Mouse (Mus musculus) MEL (cell line): Measurements from ENCODE around the gene Apol8. TPM values are rescaled to one million over a fixed set of nuclear protein-coding genes. Genes with fewer than 3 reads are reported as not detected.

ENCODE experiments used
- DNase-seq: peaks from one replicate; pipeline ENCODE4 v3.0.0; 2011; ENCODE audit warnings: low read depth, low spot score
- H3K27ac ChIP-seq: 2 replicates; pipeline ENCODE4 v1.5.1; 2012; ENCODE audit warnings: low read depth, mild to moderate bottlenecking, control low read depth, low read length, moderate library complexity; ENCODE audit not compliant: control insufficient read depth
- H3K27me3 ChIP-seq, 2 experiments: fragments of 150-350 bp in 1 of 2; sonication (generic) in 1 of 2; 2 replicates each; pipeline ENCODE4 v1.6.1; 2012; ENCODE audit warnings: low read length in 2 of 2, mild to moderate bottlenecking in 2 of 2, improper control_type of control experiment in 1 of 2, moderate library complexity in 1 of 2; ENCODE audit not compliant: insufficient read depth in 2 of 2, control insufficient read depth in 1 of 2
- H3K36me3 ChIP-seq, 2 experiments: 2 replicates each; pipeline ENCODE4 v1.6.1; 2012 to 2014; ENCODE audit warnings: low read length in 2 of 2, improper control_type of control experiment in 1 of 2, inconsistent platforms in 1 of 2, mild to moderate bottlenecking in 1 of 2; ENCODE audit not compliant: insufficient read depth in 2 of 2, control insufficient read depth in 1 of 2
- H3K4me1 ChIP-seq, 2 experiments: fragments of 150-350 bp in 1 of 2; sonication (generic) in 1 of 2; 2 replicates each; pipeline ENCODE4 v1.6.1; 2012; ENCODE audit warnings: low read length in 2 of 2, improper control_type of control experiment in 1 of 2, mild to moderate bottlenecking in 1 of 2; ENCODE audit not compliant: insufficient read depth in 2 of 2, control insufficient read depth in 1 of 2
- H3K4me3 ChIP-seq, 2 experiments: fragments of 150-350 bp in 1 of 2; sonication (generic) in 1 of 2; 2 replicates each; pipeline ENCODE4 v1.5.1; 2012; ENCODE audit warnings: low read depth in 2 of 2, low read length in 2 of 2, mild to moderate bottlenecking in 2 of 2, moderate library complexity in 2 of 2, control low read depth in 1 of 2, improper control_type of control experiment in 1 of 2; ENCODE audit not compliant: control insufficient read depth in 1 of 2, insufficient read depth in 1 of 2
- H3K79me2 ChIP-seq: 2 replicates; pipeline ENCODE4 v1.6.1; 2012; ENCODE audit warnings: mild to moderate bottlenecking, low read length, moderate library complexity; ENCODE audit not compliant: control insufficient read depth, poor library complexity, insufficient read depth
- H3K9ac ChIP-seq: 2 replicates; pipeline ENCODE4 v1.6.1; 2012; ENCODE audit warnings: low read depth, mild to moderate bottlenecking, control low read depth, low read length, moderate library complexity; ENCODE audit not compliant: control insufficient read depth, poor library complexity, severe bottlenecking
- H3K9me3 ChIP-seq: fragments of 150-350 bp; sonication (generic); replicated peaks from 2 replicates; pipeline ENCODE4 v1.6.1; 2012; ENCODE audit warnings: mild to moderate bottlenecking, low read length, improper control_type of control experiment, moderate library complexity; ENCODE audit not compliant: insufficient read depth
- CTCF ChIP-seq, 3 experiments: IDR thresholded peaks in 2 of 3; conservative IDR thresholded peaks in 1 of 3; 2 replicates each; pipeline ENCODE4 v1.5.1; 2011 to 2012; ENCODE audit warnings: low read length in 3 of 3, low read depth in 2 of 3, mild to moderate bottlenecking in 2 of 3, improper control_type of control experiment in 1 of 3, inconsistent platforms in 1 of 3, mixed read lengths in 1 of 3, moderate library complexity in 1 of 3; ENCODE audit not compliant: control insufficient read depth in 1 of 3, insufficient read depth in 1 of 3, poor library complexity in 1 of 3, severe bottlenecking in 1 of 3
- E2F4 ChIP-seq: IDR thresholded peaks from 2 replicates; pipeline ENCODE4 v1.6.1; 2011; ENCODE audit warnings: low read depth, low read length, improper control_type of control experiment, borderline replicate concordance
- EP300 ChIP-seq, 2 experiments: IDR thresholded peaks; 2 replicates each; pipeline ENCODE4 v1.6.1; 2011; ENCODE audit warnings: improper control_type of control experiment in 2 of 2, low read length in 2 of 2, low read depth in 1 of 2, mild to moderate bottlenecking in 1 of 2
- ETS1 ChIP-seq: IDR thresholded peaks from 2 replicates; pipeline ENCODE4 v1.6.1; 2012; ENCODE audit warnings: low read depth, mild to moderate bottlenecking, inconsistent platforms, low read length, improper control_type of control experiment, moderate library complexity
- GABPA ChIP-seq: IDR thresholded peaks from 2 replicates; pipeline ENCODE4 v1.6.1; 2012; ENCODE audit warnings: low read depth, mild to moderate bottlenecking, inconsistent platforms, low read length, improper control_type of control experiment, moderate library complexity
- GATA1 ChIP-seq: IDR thresholded peaks from 2 replicates; pipeline ENCODE4 v1.6.1; 2011; ENCODE audit warnings: low read depth, low read length, improper control_type of control experiment
- MAFK ChIP-seq: IDR thresholded peaks from 2 replicates; pipeline ENCODE4 v1.6.1; 2011; ENCODE audit warnings: low read depth, mild to moderate bottlenecking, low read length, improper control_type of control experiment, borderline replicate concordance
- MAX ChIP-seq: IDR thresholded peaks from 2 replicates; pipeline ENCODE4 v1.6.1; 2011; ENCODE audit warnings: low read length, improper control_type of control experiment
- MYC ChIP-seq: IDR thresholded peaks from 2 replicates; pipeline ENCODE4 v1.6.1; 2011; ENCODE audit warnings: low read depth, mild to moderate bottlenecking, low read length, improper control_type of control experiment, moderate library complexity
- NELFE ChIP-seq: IDR thresholded peaks from 2 replicates; pipeline ENCODE4 v1.6.1; 2011; ENCODE audit warnings: low read depth, low read length, improper control_type of control experiment
- POLR2A ChIP-seq, 2 experiments: IDR thresholded peaks; 2 replicates each; pipeline ENCODE4 v1.6.1; 2011 to 2012; ENCODE audit warnings: low read length in 2 of 2, mild to moderate bottlenecking in 2 of 2, control low read depth in 1 of 2, improper control_type of control experiment in 1 of 2, low read depth in 1 of 2, moderate library complexity in 1 of 2; ENCODE audit not compliant: control insufficient read depth in 1 of 2, insufficient read depth in 1 of 2, poor library complexity in 1 of 2
- RCOR1 ChIP-seq: IDR thresholded peaks from 2 replicates; pipeline ENCODE4 v1.6.1; 2012; ENCODE audit warnings: low read depth, mild to moderate bottlenecking, inconsistent platforms, low read length, improper control_type of control experiment
- SMC3 ChIP-seq: IDR thresholded peaks from 2 replicates; pipeline ENCODE4 v1.6.1; 2011; ENCODE audit warnings: low read depth, low read length, improper control_type of control experiment
- TAL1 ChIP-seq: IDR thresholded peaks from 2 replicates; pipeline ENCODE4 v1.6.1; 2012; ENCODE audit warnings: mild to moderate bottlenecking, inconsistent platforms, low read length, moderate library complexity, mixed read lengths
- TBP ChIP-seq: IDR thresholded peaks from 2 replicates; pipeline ENCODE4 v1.8.0; 2011; ENCODE audit warnings: low read depth, low read length, improper control_type of control experiment
- USF1 ChIP-seq: IDR thresholded peaks from 2 replicates; pipeline ENCODE4 v1.6.1; 2014; ENCODE audit warnings: low read depth, mild to moderate bottlenecking, inconsistent platforms, low read length, improper control_type of control experiment, moderate library complexity
- USF2 ChIP-seq, 2 experiments: IDR thresholded peaks; 2 replicates each; pipeline ENCODE4 v1.6.1; 2011 to 2012; ENCODE audit warnings: improper control_type of control experiment in 2 of 2, low read length in 2 of 2, borderline replicate concordance in 1 of 2, inconsistent platforms in 1 of 2, low read depth in 1 of 2, mild to moderate bottlenecking in 1 of 2; ENCODE audit not compliant: insufficient read depth in 1 of 2
- polyA plus RNA-seq, 2 experiments: library from polyadenylated mRNA; stranded (reverse) in 1 of 2; unstranded in 1 of 2; fragments of >175 nt in 1 of 2; fragments of >200 nt in 1 of 2; gene quantifications; 2 replicates each; pipeline versions ENCODE4 v1.2.1 to v1.2.4; 2012; ENCODE audit warnings: low replicate concordance in 2 of 2, low read depth in 1 of 2; ENCODE audit not compliant: insufficient read length in 2 of 2, insufficient read depth in 1 of 2, missing spikeins in 1 of 2
- total RNA-seq: library from RNA; depleted of rRNA; stranded (reverse); fragments of 300-350 nt; gene quantifications from 2 replicates; pipeline ENCODE4 v1.2.3, GENCODE M21; 2012

The Apol8 gene
- total and polyA plus RNA-seq, 3 experiments: 0.74 to 1.4 TPM; not detected in 1

DNA sequence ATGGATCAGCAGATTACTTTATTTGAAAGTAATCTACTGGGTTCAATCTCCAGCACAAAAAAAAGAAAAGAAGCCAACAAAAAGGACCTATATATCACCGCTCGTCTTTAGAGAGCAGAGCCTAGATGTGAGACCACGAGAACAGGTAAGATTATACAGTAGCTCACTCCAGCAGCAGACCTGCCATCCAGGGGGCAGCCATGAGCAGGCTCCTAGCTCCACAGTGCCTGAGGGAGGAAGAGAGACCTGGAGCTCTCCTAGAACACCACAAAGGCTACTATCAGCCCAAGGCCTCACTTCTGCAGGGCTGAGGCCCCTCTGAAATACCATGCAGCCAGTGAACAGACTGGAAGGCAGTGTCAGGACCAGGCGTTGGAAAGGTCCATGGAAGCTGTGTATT, 46.2 kb upstream of the Apol8 start:
- H3K9ac ChIP-seq: no peak overlapping the region
- no peak overlapping the region for H3K27ac ChIP-seq
- peaks cover 11 to 21% of the 10 kb centered on the region in 2 experiments for H3K4me1 ChIP-seq
- H3K79me2 ChIP-seq: peaks cover 3% of the 10 kb centered on the region; the same call in 1 of the 2 replicates
- no peak for TF ChIP-seq MAFK
- peak in 2 of 3 experiments; percentile 27 to 41; a peak in 3 of 6 replicates for TF ChIP-seq CTCF (IDR thresholded peaks at IDR 0.05 in 2 of 3, conservative IDR thresholded peaks at IDR 0.05 in 1 of 3; ENCODE audit: control insufficient read depth in 1 of 3, insufficient read depth in 1 of 3, low read depth in 2 of 3, low read length in 3 of 3, poor library complexity in 1 of 3, severe bottlenecking in 1 of 3)
- TF ChIP-seq, all 39 proteins: peak for 1
- Histone ChIP-seq H3K27me3 (no peaks in the 10 kb centered on the region), H3K9me3 (no peaks in the 10 kb centered on the region), H3K36me3 (peaks cover 9 to 31% of the 10 kb centered on the region in 2 experiments), H3K4me3 (no peak overlapping the region)
- DNase-seq: no peak

DNA sequence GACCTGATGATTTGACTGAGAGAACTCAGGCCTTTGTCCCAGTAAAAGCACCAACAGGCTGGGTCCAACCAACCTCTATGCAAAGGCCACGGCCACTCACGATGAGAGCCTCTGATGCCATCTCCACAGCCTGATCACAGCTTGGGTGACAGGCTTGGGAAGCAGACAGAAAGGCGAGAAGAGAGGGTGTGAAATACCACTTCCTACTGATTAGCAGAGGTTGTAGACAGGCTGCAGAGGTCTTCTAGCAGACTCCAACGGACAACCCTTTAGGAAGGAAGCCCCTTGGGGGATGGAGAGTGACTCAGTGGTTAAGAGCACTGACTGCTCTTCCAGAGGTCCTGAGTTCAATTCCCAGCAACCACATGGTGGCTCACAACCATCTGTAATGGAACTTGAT, 44.4 kb upstream of the Apol8 start:
- peak overlapping the region; percentile 63 for H3K27ac ChIP-seq
- no peaks in the 10 kb centered on the region for H3K27me3 ChIP-seq
- peak overlapping the region; percentile 1; the same call in 1 of the 2 replicates for H3K9ac ChIP-seq
- H3K4me1 ChIP-seq: peaks cover 11 to 21% of the 10 kb centered on the region in 2 experiments
- DNase-seq: peak; percentile 65
- peaks cover 4 to 31% of the 10 kb centered on the region in 2 experiments for H3K36me3 ChIP-seq
- no peak for TF ChIP-seq MYC
- no peak for TF ChIP-seq USF2 (IDR thresholded peaks at IDR 0.05; ENCODE audit: borderline replicate concordance in 1 of 2, insufficient read depth in 1 of 2, low read depth in 1 of 2, low read length in 2 of 2)
- no peak for TF ChIP-seq CTCF (IDR thresholded peaks at IDR 0.05 in 2 of 3, conservative IDR thresholded peaks at IDR 0.05 in 1 of 3; ENCODE audit: control insufficient read depth in 1 of 3, insufficient read depth in 1 of 3, low read depth in 2 of 3, low read length in 3 of 3, poor library complexity in 1 of 3, severe bottlenecking in 1 of 3)
- 0 out of 2 replicates have a peak, but pooled peaks have one; percentile 9 for TF ChIP-seq GATA1
- TF ChIP-seq EP300 (IDR thresholded peaks at IDR 0.05; ENCODE audit: low read depth in 1 of 2, low read length in 2 of 2): peak; percentile 16 to 67; a peak in 3 of 4 replicates
- no peak for TF ChIP-seq MAX
- TF ChIP-seq TAL1: 0 out of 2 replicates have a peak, but pooled peaks have one; percentile 10
- no peak for TF ChIP-seq USF1
- 0 out of 2 replicates have a peak, but pooled peaks have one; percentile 31 for TF ChIP-seq TBP
- H3K9me3 ChIP-seq: no peaks in the 10 kb centered on the region
- peaks cover 3% of the 10 kb centered on the region; the same call in 1 of the 2 replicates for H3K79me2 ChIP-seq
- H3K4me3 ChIP-seq: no peak overlapping the region

DNA sequence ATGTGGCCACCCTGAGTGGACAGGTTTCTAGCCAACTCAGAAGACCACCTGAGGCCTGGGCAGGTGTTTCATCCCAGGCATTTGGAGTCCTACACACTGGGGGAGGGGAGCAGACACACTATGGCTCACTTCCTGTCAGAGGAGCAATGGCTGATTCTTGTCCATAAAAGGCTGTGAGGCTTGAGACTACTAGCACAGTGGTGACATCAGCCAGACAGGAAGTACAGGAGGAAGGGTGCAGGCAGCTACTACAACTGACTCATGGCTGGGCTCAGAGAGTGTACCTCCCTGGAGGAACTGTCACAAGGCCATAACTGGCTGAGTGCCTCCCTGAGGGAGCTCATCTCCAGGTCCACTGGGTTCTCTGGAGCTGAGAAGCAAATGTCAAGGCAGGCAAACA, 43.7 kb upstream of the Apol8 start:
- peak overlapping the region; percentile 1; the same call in 1 of the 2 replicates for H3K9ac ChIP-seq
- no peaks in the 10 kb centered on the region for H3K9me3 ChIP-seq
- TF ChIP-seq SMC3: no peak
- no peak for TF ChIP-seq POLR2A (IDR thresholded peaks at IDR 0.05; ENCODE audit: control insufficient read depth in 1 of 2, insufficient read depth in 1 of 2, low read depth in 1 of 2, low read length in 2 of 2, poor library complexity in 1 of 2)
- TF ChIP-seq GABPA: no peak
- TF ChIP-seq RCOR1: no peak
- no peak for TF ChIP-seq NELFE
- TF ChIP-seq E2F4: no peak
- peak; percentile 18; the same call in 1 of the 2 replicates for TF ChIP-seq ETS1
- no peak for TF ChIP-seq GATA1
- TF ChIP-seq TBP: 0 out of 2 replicates have a peak, but pooled peaks have one; percentile 13
- TF ChIP-seq CTCF (IDR thresholded peaks at IDR 0.05 in 2 of 3, conservative IDR thresholded peaks at IDR 0.05 in 1 of 3; ENCODE audit: control insufficient read depth in 1 of 3, insufficient read depth in 1 of 3, low read depth in 2 of 3, low read length in 3 of 3, poor library complexity in 1 of 3, severe bottlenecking in 1 of 3): no peak
- peaks cover 4 to 31% of the 10 kb centered on the region in 2 experiments for H3K36me3 ChIP-seq
- H3K27ac ChIP-seq: peak overlapping the region; percentile 63
- peaks cover 11 to 21% of the 10 kb centered on the region in 2 experiments for H3K4me1 ChIP-seq
- peak; percentile 83 for DNase-seq
- H3K79me2 ChIP-seq: peaks cover 3% of the 10 kb centered on the region; the same call in 1 of the 2 replicates
- H3K27me3 ChIP-seq: no peaks in the 10 kb centered on the region
- H3K4me3 ChIP-seq: no peak overlapping the region
